Mouse (Mus musculus): ENCODE measurements at regions not wholly inside any gene's neighbourhood (a gene's known extent, or its start where the extent isn't known, plus 50 kb on each side); places are given as distances from the start of the nearest gene placed in this dataset.

- DNase-seq (ENCODE audit: low spot score): no peak
These were observed 351.8 kb upstream of the Atp2b1 start for GRCm38 (mm10) chr10:98562297-98562912.

DNA sequence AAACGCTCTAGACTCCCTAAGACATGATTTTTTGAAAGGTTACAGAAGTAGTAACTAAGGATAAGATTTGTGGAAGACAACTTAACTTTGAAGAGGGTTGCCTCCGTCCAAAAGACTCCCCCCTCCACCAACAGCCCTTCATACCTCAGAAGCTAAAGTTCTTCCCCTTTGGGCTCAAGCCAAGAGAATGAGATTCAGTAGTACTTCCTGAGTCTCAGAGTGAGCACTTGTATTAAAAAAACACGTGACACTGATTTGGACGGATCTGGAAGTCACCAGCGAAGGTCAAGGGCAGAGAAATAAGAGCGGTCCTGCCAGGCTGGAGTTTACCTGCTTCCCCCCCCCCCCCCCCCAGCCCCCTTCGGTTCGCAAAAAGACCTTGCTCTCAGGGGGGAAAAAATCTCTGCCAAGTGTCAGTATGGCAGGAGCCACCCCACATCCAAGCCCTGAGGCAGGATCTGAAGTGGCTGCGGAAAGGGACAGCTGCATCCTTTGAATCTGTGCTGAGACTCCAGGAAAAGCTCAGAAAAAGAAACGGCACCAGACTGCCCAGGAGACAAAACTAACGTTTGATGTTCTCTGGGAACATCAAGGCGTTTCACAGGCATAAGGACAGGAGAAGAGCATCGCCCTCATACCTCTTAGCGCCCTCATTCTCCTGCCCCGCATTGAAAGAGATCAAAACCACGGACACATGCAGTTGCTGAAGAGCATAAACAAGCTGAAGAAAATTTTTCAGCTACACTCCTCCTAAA is 341.2 kb upstream of the Atp2b1 start:
- no peak for DNase-seq (ENCODE audit: low spot score)

- no peak for DNase-seq (ENCODE audit: low spot score)
These were observed 337.2 kb upstream of the Atp2b1 start for GRCm38 (mm10) chr10:98577040-98577439.

- no peak for DNase-seq (ENCODE audit: low spot score)
These were observed 329.4 kb upstream of the Atp2b1 start for GRCm38 (mm10) chr10:98584776-98585175.

- DNase-seq (ENCODE audit: low spot score): no peak
These were observed 324.5 kb upstream of the Atp2b1 start for GRCm38 (mm10) chr10:98589726-98590125.

GRCm38 (mm10) chr10:98592154-98592553 is 322.1 kb upstream of the Atp2b1 start:
- DNase-seq (ENCODE audit: low spot score): no peak

DNA sequence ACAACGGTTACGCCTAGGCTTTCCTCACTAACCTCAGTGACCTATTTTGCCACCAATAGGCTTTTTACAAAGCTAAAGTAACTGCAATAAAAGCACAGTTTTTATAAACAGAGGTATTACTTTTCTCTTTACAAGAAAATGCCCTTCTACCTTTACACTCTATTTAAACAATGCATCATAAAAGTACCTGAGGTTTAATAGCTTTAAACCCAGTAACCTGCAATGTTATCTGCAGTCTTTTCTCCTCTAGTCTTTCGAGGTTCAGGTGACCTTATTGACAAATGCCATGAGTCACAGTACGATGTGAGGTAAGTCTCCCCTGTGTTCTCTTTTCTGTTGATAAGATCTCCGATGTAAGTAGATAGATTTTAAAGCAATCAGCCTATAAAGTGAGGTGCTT is 320.3 kb upstream of the Atp2b1 start:
- no peak for DNase-seq (ENCODE audit: low spot score)

- DNase-seq (ENCODE audit: low spot score): peak; percentile 24
These were observed 305.8 kb upstream of the Atp2b1 start for GRCm38 (mm10) chr10:98608221-98608941.

DNA sequence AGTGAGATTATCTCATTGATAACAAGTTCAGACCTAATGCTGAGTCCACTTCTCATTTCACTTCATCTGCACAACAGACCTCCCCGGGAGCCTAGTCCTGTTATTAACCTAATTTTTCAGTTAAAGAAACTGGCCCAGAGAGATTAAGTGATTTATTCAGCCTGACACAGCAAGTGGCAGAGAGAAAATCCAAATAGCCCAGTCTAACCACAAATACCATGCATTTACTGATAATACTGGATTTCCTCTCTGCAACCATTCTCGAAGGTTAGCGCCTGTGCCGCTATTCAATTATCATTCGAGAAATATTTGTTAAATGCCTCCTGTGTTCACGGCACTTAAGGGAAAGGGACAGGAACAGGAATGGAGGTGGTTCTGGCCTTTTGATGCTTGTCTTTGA is 303.5 kb upstream of the Atp2b1 start:
- DNase-seq (ENCODE audit: low spot score): no peak

DNA sequence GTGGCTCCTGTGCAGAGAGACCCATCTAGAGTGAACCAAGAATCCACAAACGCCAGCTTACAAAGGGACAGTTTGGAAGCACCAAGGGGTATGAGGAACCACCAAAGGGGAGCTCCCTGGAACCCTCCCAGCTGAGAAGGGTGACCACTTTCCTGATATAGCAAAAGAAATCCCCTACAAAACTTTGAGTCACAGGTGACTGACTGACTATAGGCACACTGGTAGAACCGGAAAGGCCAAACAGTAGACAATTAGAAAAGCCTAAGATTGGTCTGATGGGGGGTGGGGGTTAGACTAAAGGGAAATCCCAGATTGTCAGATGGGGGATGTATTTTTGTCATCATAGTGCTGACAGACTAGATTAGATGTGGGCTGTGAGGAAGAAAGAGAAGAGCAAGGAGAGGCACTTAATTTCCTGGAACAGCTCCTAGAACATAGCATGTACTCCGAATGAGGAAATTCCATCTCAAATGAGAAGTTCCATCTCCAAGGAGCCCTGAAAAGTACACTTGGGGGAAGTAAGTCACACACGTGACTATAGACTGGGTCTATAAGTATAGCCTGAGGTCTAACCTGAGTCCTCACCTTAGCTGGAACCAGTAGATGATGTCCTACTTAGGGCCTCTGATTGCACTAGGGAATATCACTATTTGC is 302.4 kb upstream of the Atp2b1 start:
- DNase-seq (ENCODE audit: low spot score): no peak

GRCm38 (mm10) chr10:98618736-98619525 is 295.3 kb upstream of the Atp2b1 start:
- peak; percentile 35 for DNase-seq (ENCODE audit: low spot score)

DNA sequence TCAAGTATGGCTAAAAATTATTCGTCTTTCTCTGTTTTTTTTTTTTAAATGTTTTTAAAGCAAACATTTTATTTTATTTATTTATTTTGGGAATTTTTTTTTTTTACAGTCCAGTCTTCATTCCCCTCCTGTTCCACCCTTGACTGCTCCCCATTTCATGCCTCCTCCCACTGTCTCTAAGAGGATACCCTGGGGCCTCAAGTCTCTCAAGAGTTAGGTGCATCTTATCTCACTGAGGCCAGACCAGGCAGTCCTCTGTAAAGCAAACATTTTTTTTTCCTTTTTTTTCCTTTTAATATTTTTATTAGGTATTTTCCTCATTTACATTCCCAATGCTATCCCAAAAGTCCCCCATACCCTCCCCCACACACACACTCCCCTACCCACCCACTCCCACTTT is 290.1 kb upstream of the Atp2b1 start:
- DNase-seq (ENCODE audit: low spot score): no peak

- no peak for DNase-seq (ENCODE audit: low spot score)
These were observed 289.4 kb upstream of the Atp2b1 start for GRCm38 (mm10) chr10:98624681-98625321.

GRCm38 (mm10) chr10:98628191-98628590 is 286.0 kb upstream of the Atp2b1 start:
- no peak for DNase-seq (ENCODE audit: low spot score)

- no peak for DNase-seq (ENCODE audit: low spot score)
These were observed 285.0 kb upstream of the Atp2b1 start for GRCm38 (mm10) chr10:98629248-98629647.

DNA sequence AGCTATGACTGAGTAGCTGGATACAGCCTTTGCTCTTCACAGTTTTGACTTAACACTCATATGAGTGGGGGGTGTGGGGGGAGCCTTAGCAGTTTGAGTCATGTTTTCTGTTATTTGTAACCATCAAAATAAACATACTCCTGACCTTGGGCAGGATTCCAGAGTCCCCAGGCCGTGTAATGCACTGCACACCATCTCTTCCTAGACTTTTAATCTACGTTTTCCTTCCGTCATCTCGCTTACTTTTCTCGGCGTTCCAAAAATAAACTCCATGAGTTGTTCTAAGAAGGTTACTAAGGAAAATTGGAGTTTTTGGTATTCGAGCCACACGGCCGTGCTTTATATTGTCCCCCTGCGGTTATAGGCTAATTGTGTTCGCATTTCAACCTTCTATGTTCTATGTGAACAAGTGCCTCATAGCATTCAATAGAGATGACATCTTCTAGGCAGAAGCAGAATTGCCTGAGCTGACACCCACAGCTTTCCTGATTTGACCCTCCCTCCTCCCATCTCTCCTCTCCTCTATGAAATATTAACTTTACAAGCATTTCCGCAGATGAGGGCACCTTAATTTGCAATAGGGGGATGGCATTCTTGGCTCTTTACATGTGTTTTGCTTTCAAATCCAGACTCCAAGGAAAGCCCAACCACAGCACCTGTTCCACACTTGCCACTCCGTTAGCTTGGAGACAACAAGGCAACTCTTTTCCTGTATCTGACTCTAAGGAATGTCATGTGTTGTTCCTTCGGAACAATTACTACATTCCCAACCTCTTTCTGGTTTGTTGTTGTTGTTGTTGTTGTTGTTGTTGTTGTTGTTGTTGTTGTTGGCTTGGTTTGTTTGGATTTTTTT is 276.2 kb upstream of the Atp2b1 start:
- no peak for DNase-seq (ENCODE audit: low spot score)

- DNase-seq (ENCODE audit: low spot score): no peak
These were observed 268.5 kb upstream of the Atp2b1 start for GRCm38 (mm10) chr10:98645681-98646122.

GRCm38 (mm10) chr10:98646311-98646999 is 267.8 kb upstream of the Atp2b1 start:
- peak; percentile 12 for DNase-seq (ENCODE audit: low spot score)

GRCm38 (mm10) chr10:98648710-98649245 is 265.4 kb upstream of the Atp2b1 start:
- DNase-seq (ENCODE audit: low spot score): no peak

Measured in layer of hippocampus, adult 11-12 months (tissue).